Mouse (Mus musculus) cortical plate, adult 2 months (tissue): ENCODE measurements around the gene Fgf15. TPM values are rescaled to one million over a fixed set of nuclear protein-coding genes. Genes with fewer than 3 reads are reported as not detected.
"Not testable (repeated sequence)": the region's sequence is repeated elsewhere in the genome, so short reads cannot be mapped to it uniquely, and the experiment has no call there.

Source experiments
- H3K27ac ChIP-seq: fragments of 200-500 bp; 2 replicates; pipeline ENCODE4 v1.5.1; 2012; ENCODE audit warnings: low read length, control low read depth, inconsistent platforms; ENCODE audit not compliant: insufficient read depth
- H3K4me1 ChIP-seq: fragments of 200-500 bp; 2 replicates; pipeline ENCODE4 v1.6.1; 2011; ENCODE audit warnings: low read length; ENCODE audit not compliant: control insufficient read depth, insufficient read depth
- H3K4me3 ChIP-seq: fragments of 200-500 bp; 2 replicates; pipeline ENCODE4 v1.5.1; 2011; ENCODE audit warnings: mild to moderate bottlenecking, low read length, control low read depth; ENCODE audit not compliant: insufficient read depth
- CTCF ChIP-seq: fragments of 200-500 bp; IDR thresholded peaks from 2 replicates; pipeline ENCODE4 v1.5.1; 2011; ENCODE audit warnings: mild to moderate bottlenecking, control low read depth, low read length; ENCODE audit not compliant: insufficient read depth; ENCODE audit errors: extremely low read depth
- POLR2A ChIP-seq: fragments of 200-500 bp; IDR thresholded peaks from 2 replicates; pipeline ENCODE4 v1.6.1; 2011; ENCODE audit warnings: mild to moderate bottlenecking, low read length, control low read depth; ENCODE audit not compliant: insufficient read depth; ENCODE audit errors: extremely low read depth
- polyA plus RNA-seq: library from polyadenylated mRNA; depleted of rRNA; stranded (reverse); fragments of >200 nt; gene quantifications from 2 replicates; pipeline ENCODE4 v1.2.3, GENCODE M21; 2012

The Fgf15 gene
- polyA plus RNA-seq, 1 experiment = not detected

DNA sequence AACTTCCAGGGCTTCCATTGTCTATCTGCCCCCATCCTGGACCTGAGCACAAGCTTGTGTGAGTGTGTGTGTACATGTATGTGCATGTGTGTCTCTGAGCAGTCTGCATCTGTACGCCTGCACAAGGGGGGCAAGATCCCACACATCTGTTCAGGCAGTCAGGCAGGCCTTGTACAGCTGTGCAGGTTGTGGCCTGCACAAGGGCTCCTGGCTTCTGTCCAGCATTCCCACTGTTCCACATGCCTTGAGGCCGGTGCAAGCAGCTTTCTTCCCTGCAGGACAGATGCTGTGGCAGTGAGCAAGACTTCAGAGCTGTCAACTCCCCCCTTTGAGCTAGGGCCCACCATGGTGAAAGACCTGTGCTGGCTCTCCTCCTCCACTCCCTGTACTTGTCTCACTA lies 13.2 kb upstream of the Fgf15 start:
- Histone ChIP-seq H3K27ac (no peak overlapping the region), H3K4me1 (no peaks in the 10 kb centered on the region), H3K4me3 (no peak overlapping the region)
- no peak for TF ChIP-seq CTCF
- no peak for TF ChIP-seq POLR2A

DNA sequence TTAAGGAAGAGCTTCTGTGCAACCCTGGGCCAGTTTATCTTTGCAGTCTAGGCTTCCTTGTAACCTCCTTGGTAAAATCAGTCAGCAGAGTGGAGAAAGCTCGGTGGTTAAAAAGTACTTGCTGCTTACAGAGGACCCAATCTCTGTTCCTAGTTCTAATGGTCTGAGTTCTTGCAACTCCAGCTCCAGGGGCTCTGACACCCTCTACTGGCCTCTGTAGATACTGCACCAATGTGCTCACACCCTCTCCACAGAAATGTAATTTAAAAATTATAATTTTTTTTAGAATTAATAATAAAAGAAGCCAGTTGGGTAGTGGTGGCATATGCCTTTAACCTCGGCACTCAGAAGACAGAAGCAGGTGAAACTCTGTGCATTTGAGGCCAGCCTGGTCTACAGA lies 8.7 kb upstream of the Fgf15 start:
- TF ChIP-seq POLR2A = no peak
- TF ChIP-seq CTCF = no peak
- no peak overlapping the region for H3K4me3 ChIP-seq
- no peaks in the 10 kb centered on the region for H3K4me1 ChIP-seq
- no peak overlapping the region for H3K27ac ChIP-seq

GRCm38 (mm10) chr7:144888564-144889299 lies 7.6 kb upstream of the Fgf15 start:
- TF ChIP-seq CTCF = no peak
- no peak for TF ChIP-seq POLR2A

GRCm38 (mm10) chr7:144890661-144891060 lies 5.7 kb upstream of the Fgf15 start:
- not testable (repeated sequence) for H3K27ac ChIP-seq, H3K4me3 ChIP-seq

More at GRCm38 (mm10) chr7:144888564-144889299, 7.6 kb upstream of the Fgf15 start:
- H3K4me1 ChIP-seq = no peaks in the 10 kb centered on the region
- no peak overlapping the region for H3K27ac ChIP-seq
- H3K4me3 ChIP-seq = no peak overlapping the region

DNA sequence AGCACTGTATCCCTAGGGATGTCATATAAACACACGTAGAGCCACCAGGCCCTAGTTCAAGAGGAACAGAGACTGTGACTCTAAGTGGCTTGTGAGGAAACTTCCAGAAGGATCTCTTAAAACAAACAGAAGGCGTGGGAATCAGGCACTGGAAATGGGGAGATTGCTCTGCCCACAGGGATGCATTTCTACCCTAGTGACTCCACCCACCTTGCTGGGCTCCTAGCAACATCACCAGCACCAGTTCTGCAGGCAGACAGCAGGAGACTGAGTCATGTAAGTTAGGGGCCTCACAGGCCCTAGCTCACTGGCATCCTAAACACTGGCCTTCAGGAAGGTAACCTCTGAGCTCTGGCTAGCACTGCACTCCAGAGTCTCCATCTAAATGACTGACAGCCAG lies 4.5 kb upstream of the Fgf15 start:
- no peak overlapping the region for H3K4me3 ChIP-seq
- no peak for TF ChIP-seq CTCF
- TF ChIP-seq POLR2A = no peak
- H3K4me1 ChIP-seq = no peaks in the 10 kb centered on the region; the same call in 1 of the 2 replicates
- no peak overlapping the region for H3K27ac ChIP-seq

More at GRCm38 (mm10) chr7:144890661-144891060, 5.7 kb upstream of the Fgf15 start:
- not testable (repeated sequence) for H3K4me1 ChIP-seq

DNA sequence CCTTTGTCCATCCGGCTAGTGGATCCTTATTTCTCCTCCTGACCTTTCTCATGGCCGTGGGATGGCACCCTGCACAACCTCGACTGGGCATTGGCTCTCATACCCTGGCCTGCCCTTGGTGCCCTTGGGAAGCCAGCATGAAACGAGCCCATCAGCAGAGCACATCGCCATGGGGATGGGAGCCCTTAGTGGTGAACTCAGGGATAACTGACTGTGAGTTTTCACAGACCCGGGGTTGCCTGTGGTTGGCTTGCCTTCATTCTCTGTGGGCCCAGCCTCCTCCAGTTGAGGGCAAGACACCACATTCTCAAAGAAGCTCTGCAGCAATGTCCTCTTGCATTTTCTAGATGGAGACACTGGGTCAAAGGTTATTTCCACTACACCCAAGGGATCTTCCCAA lies 4.0 kb upstream of the Fgf15 start:
- H3K4me1 ChIP-seq = no peaks in the 10 kb centered on the region; the same call in 1 of the 2 replicates
- no peak overlapping the region for H3K4me3 ChIP-seq
- TF ChIP-seq CTCF (no peak), POLR2A (no peak)
- H3K27ac ChIP-seq = no peak overlapping the region

GRCm38 (mm10) chr7:144894191-144894590 lies 2.1 kb upstream of the Fgf15 start:
- TF ChIP-seq CTCF (0 out of 2 replicates have a peak, but pooled peaks have one; percentile 31), POLR2A (no peak)
- no peak overlapping the region for H3K4me3 ChIP-seq
- no peaks in the 10 kb centered on the region; the same call in 1 of the 2 replicates for H3K4me1 ChIP-seq
- H3K27ac ChIP-seq = no peak overlapping the region

- Histone ChIP-seq H3K4me1 (no peaks in the 10 kb centered on the region; the same call in 1 of the 2 replicates), H3K4me3 (no peak overlapping the region), H3K27ac (no peak overlapping the region)
- TF ChIP-seq POLR2A (no peak), CTCF (no peak)
Observed at GRCm38 (mm10) chr7:144894706-144895105, 1.6 kb upstream of the Fgf15 start.

DNA sequence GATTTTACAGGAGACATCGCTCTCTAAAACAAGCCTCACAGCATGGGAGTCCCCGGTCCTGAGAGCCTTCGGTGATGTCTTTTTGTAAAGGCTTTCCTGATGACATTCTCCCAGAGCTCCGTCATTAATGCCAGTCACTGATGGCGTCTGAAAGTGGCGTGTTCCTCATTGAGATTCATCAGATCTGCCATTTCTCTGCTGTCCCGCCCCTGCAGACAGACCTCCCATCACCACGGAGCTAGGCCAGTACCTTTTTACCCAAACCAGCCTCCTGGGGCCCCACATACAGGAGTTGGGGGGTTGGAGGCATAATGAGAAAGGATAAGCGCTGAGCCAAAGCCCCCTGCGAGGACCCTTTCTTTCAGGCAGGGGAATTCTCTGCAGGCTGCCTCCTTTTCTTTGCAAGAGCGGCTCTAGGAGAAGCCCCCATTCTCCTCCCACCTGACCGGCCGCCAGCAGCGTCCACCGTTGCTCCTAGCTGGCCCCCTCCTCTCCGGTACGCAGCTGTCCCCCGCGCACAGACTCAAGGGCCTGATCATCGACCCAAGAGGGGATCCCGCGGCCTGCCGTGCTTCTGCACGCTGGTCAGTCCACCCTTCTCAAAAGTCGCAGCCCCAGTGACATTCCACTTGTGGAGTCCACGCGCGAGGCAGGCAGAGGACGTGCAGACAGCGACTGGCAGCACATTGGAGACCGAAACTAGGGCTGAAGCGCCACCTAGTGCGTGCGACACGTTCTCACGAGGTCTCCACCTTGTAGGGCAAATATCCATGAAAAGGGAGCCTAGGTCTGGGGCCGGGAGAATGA lies 823 bp upstream of the Fgf15 start:
- no peak overlapping the region for H3K27ac ChIP-seq
- TF ChIP-seq POLR2A (no peak), CTCF (peak; percentile 91)

More for the DNA sequence above, 823 bp upstream of the Fgf15 start:
- Histone ChIP-seq H3K4me1 (no peaks in the 10 kb centered on the region; the same call in 1 of the 2 replicates), H3K4me3 (peak overlapping the region; percentile 5; the same call in 1 of the 2 replicates)
